Mouse (Mus musculus): ENCODE results near the gene Nanos2. TPM values are rescaled to one million over a fixed set of nuclear protein-coding genes. Genes with fewer than 3 reads are reported as not detected.

Gene Nanos2
- polyA plus RNA-seq, 1 experiment, result 2.7 TPM

DNA sequence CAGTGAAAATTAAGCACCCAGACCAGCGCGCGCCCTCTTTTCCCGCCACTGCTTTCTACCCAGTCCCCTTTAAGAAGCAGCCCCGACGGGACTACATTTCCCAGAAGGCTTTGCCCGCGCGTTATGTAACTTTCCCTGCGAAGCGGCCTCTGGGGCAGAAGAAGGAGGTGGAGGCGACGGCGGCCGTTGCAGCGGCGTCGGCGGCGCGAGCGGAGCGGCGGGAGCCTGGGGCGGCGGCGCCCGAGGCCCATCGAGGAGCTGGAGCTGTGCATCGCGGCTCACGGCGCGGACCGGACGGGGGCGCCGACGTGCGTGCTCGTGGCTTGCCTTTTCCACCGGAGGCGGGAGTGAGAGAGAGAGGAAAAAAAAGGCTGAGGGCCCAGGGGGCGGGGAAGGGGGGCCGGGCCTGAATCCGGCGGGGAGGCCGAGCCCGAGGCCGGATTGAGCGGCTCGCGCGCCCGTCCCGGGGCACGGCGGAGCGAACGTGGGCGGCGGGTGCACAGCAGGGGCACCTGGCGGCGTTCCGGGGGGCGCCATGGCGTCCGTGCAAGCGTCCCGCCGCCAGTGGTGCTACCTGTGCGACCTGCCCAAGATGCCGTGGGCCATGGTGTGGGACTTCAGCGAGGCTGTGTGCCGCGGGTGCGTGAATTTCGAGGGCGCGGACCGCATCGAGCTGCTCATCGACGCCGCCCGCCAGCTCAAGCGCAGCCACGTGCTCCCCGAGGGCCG, 16.9 kb downstream of the Nanos2 start, which contains the start of gene Irf2bp1:
Gene Irf2bp1, plus strand, starts transcription at position 143 of the 729 bp plus-strand sequence.
- TF ChIP-seq POLR2A (IDR thresholded peaks at IDR 0.05; ENCODE audit: borderline replicate concordance, extremely low read depth, insufficient read depth, insufficient read length, poor library complexity, severe bottlenecking) (peak; percentile 94), CTCF (IDR thresholded peaks at IDR 0.05; ENCODE audit: borderline replicate concordance, extremely low read depth, insufficient read depth, insufficient read length) (no peak)
- DNase-seq (ENCODE audit: low read depth), result peak; percentile 98

GRCm38 (mm10) chr7:19004631-19005079, 17.5 kb downstream of the Nanos2 start:
- TF ChIP-seq POLR2A (IDR thresholded peaks at IDR 0.05; ENCODE audit: borderline replicate concordance, extremely low read depth, insufficient read depth, insufficient read length, poor library complexity, severe bottlenecking), result no peak
- no peak for TF ChIP-seq CTCF (IDR thresholded peaks at IDR 0.05; ENCODE audit: borderline replicate concordance, extremely low read depth, insufficient read depth, insufficient read length)
- no peak for DNase-seq (ENCODE audit: low read depth)

DNA sequence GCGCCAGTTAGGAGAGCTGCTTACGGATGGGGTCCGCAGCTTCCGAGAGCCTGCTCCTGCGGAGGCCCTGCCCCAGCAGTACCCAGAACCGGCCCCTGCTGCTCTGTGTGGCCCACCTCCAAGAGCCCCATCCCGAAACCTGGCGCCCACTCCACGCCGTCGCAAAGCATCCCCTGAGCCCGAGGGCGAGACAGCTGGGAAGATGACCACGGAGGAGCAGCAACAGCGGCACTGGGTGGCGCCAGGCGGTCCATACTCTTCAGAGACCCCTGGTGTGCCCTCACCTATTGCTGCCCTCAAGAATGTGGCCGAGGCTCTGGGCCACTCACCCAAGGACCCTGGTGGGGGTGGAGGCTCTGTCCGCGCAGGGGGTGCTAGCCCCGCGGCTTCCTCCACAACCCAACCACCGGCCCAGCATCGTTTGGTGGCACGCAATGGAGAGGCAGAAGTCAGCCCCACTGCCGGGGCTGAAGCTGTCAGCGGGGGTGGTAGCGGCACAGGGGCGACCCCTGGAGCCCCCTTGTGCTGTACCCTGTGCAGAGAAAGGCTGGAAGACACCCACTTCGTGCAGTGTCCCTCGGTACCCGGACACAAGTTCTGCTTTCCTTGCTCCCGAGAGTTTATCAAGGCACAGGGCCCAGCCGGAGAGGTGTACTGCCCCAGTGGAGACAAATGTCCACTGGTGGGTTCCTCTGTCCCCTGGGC, 18.4 kb downstream of the Nanos2 start:
- DNase-seq (ENCODE audit: low read depth), result no peak
- TF ChIP-seq POLR2A (IDR thresholded peaks at IDR 0.05; ENCODE audit: borderline replicate concordance, extremely low read depth, insufficient read depth, insufficient read length, poor library complexity, severe bottlenecking), result no peak
- no peak for TF ChIP-seq CTCF (IDR thresholded peaks at IDR 0.05; ENCODE audit: borderline replicate concordance, extremely low read depth, insufficient read depth, insufficient read length)

- TF ChIP-seq POLR2A (IDR thresholded peaks at IDR 0.05; ENCODE audit: borderline replicate concordance, extremely low read depth, insufficient read depth, insufficient read length, poor library complexity, severe bottlenecking) (no peak), CTCF (IDR thresholded peaks at IDR 0.05; ENCODE audit: borderline replicate concordance, extremely low read depth, insufficient read depth, insufficient read length) (peak; percentile 99)
- DNase-seq (ENCODE audit: low read depth), result peak; percentile 94
These were observed 19.3 kb downstream of the Nanos2 start for GRCm38 (mm10) chr7:19006476-19006875.

DNA sequence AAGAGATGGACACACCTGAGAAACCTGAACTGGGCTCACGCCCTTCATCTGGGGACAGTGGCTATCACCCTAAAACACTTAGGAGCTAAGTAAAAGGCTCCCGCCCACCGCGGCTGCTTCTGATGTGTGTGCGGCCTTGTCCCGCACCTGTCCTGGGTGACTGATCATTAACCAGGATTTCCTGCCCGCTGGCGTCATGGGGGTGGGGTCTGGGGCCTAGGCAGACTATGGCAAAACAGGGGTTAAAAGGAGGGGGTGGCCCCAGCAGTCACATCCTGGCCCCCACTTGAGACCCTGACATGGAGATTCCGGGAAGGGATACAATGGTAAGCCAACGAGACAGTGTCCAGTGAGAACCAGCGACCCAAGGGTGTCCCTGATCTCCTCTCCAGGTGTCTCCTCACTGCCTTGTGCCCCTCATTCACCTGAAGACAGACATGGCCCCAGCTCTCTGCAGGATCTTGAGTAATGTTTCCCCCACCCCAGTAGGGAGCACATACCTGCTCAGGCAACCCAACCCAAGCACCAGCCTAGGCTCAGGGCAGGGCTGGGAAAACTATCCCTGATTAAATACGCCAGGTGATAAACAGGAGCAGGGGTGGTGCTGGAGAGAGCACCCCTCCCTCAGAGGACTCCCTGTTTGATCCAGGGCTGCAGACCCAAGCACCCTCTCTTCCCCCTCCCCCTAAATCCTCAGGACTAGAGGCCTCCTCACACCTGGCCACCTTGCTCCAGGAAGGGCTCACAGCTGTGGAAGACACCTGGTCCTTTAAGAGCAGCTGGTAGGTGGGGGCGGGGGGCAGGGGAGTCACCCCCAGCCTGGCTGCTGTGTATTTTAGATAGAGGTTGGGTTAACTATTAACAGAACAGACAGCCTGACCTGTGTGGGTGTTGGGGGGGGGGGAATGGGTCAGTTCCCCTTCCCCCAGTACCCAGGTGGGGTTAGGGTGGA, 20.1 kb downstream of the Nanos2 start:
- no peak for DNase-seq (ENCODE audit: low read depth)
- TF ChIP-seq POLR2A (IDR thresholded peaks at IDR 0.05; ENCODE audit: borderline replicate concordance, extremely low read depth, insufficient read depth, insufficient read length, poor library complexity, severe bottlenecking), result no peak
- no peak for TF ChIP-seq CTCF (IDR thresholded peaks at IDR 0.05; ENCODE audit: borderline replicate concordance, extremely low read depth, insufficient read depth, insufficient read length)

DNA sequence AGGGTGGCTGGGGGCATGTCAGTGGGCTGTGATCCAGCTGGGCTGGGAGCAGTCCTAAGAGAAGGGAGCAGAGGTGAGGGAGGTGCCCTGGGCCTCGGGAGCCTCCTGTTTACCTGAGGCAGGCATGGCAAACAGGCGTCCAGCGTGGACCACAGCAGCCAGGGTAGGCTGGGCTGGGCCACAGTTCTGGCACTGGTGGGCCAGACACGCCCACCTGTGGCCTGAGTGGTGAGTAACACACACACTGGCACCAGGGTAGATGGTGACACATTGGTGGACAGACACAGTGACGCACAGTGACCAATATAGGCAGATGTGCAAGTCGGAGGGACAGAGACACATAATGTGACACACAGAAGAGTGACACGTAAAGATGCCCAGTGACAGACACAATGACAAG, 23.4 kb downstream of the Nanos2 start:
- TF ChIP-seq POLR2A (IDR thresholded peaks at IDR 0.05; ENCODE audit: borderline replicate concordance, extremely low read depth, insufficient read depth, insufficient read length, poor library complexity, severe bottlenecking), result no peak
- no peak for TF ChIP-seq CTCF (IDR thresholded peaks at IDR 0.05; ENCODE audit: borderline replicate concordance, extremely low read depth, insufficient read depth, insufficient read length)
- no peak for DNase-seq (ENCODE audit: low read depth)

DNA sequence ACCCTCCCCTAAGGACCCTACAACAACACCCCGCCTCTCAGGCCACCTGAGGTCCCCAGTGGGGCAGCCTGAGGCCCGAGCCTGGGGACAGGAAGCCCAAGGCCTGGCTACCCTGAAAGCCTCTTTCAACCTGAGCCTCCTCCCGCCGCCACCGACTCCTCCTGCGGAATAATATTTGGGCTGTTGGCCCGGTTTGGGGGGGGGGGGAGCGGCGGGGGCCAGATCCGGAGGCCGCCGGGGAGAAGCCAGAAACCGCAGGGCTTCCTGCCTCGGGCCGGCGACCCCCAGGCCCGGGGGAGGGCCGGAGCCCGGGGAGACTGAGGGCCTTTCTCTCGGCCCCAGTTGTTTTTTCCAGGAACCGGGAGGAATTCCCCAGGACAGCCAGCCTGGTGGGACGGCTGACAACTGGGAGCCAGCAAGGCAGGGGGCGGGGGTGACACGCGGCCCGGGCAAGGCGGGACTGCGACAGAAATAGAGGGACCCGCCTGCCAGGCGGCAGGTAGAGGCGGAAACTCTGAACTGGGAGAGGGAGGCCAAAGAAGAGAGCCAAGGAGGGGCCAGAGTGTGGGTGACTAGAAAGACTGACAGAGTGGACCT, 24.9 kb downstream of the Nanos2 start:
- TF ChIP-seq CTCF (IDR thresholded peaks at IDR 0.05; ENCODE audit: borderline replicate concordance, extremely low read depth, insufficient read depth, insufficient read length) (no peak), POLR2A (IDR thresholded peaks at IDR 0.05; ENCODE audit: borderline replicate concordance, extremely low read depth, insufficient read depth, insufficient read length, poor library complexity, severe bottlenecking) (no peak)
- no peak for DNase-seq (ENCODE audit: low read depth)

- DNase-seq (ENCODE audit: low read depth), result no peak
These were observed 25.7 kb downstream of the Nanos2 start for GRCm38 (mm10) chr7:19012882-19013281.

DNA sequence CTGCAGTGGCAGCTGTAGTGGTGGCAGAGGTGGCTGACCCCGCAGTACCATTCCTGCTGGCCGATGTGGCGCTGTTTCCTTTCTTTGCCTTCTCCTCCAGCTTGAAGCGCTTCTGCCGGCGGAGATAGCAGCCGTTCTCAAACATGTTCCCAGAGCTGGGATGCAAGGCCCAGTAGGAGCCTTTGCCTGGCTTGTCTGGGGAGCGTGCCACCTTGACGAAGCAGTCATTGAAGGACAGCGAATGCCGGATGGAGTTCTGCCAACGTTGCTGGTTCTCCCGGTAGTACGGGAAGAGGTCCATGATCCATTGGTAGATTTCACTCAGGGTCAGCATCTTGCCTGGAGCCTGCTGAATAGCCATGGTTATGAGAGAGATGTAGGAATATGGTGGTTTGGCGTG, 27.3 kb downstream of the Nanos2 start:
- TF ChIP-seq CTCF (IDR thresholded peaks at IDR 0.05; ENCODE audit: borderline replicate concordance, extremely low read depth, insufficient read depth, insufficient read length) (no peak), POLR2A (IDR thresholded peaks at IDR 0.05; ENCODE audit: borderline replicate concordance, extremely low read depth, insufficient read depth, insufficient read length, poor library complexity, severe bottlenecking) (no peak)
- no peak for DNase-seq (ENCODE audit: low read depth)

More at GRCm38 (mm10) chr7:19012882-19013281, 25.7 kb downstream of the Nanos2 start:
- TF ChIP-seq POLR2A (IDR thresholded peaks at IDR 0.05; ENCODE audit: borderline replicate concordance, extremely low read depth, insufficient read depth, insufficient read length, poor library complexity, severe bottlenecking), result no peak
- no peak for TF ChIP-seq CTCF (IDR thresholded peaks at IDR 0.05; ENCODE audit: borderline replicate concordance, extremely low read depth, insufficient read depth, insufficient read length)

- no peak for TF ChIP-seq POLR2A (IDR thresholded peaks at IDR 0.05; ENCODE audit: borderline replicate concordance, extremely low read depth, insufficient read depth, insufficient read length, poor library complexity, severe bottlenecking)
- no peak for TF ChIP-seq CTCF (IDR thresholded peaks at IDR 0.05; ENCODE audit: borderline replicate concordance, extremely low read depth, insufficient read depth, insufficient read length)
- no peak for DNase-seq (ENCODE audit: low read depth)
These were observed 28.8 kb downstream of the Nanos2 start for GRCm38 (mm10) chr7:19016042-19016441.

All from brain, embryonic 14.5 days (tissue).